Mouse (Mus musculus) MEL (cell line): Measurements from ENCODE around the gene Cyp27a1. TPM values are rescaled to one million over a fixed set of nuclear protein-coding genes. Genes with fewer than 3 reads are reported as not detected.

ENCODE experiments used
- DNase-seq: peaks from one replicate; pipeline ENCODE4 v3.0.0; 2011; ENCODE audit warnings: low read depth, low spot score
- H3K27ac ChIP-seq: 2 replicates; pipeline ENCODE4 v1.5.1; 2012; ENCODE audit warnings: low read depth, mild to moderate bottlenecking, control low read depth, low read length, moderate library complexity; ENCODE audit not compliant: control insufficient read depth
- H3K27me3 ChIP-seq, 2 experiments: fragments of 150-350 bp in 1 of 2; sonication (generic) in 1 of 2; 2 replicates each; pipeline ENCODE4 v1.6.1; 2012; ENCODE audit warnings: low read length in 2 of 2, mild to moderate bottlenecking in 2 of 2, improper control_type of control experiment in 1 of 2, moderate library complexity in 1 of 2; ENCODE audit not compliant: insufficient read depth in 2 of 2, control insufficient read depth in 1 of 2
- H3K36me3 ChIP-seq, 2 experiments: 2 replicates each; pipeline ENCODE4 v1.6.1; 2012 to 2014; ENCODE audit warnings: low read length in 2 of 2, improper control_type of control experiment in 1 of 2, inconsistent platforms in 1 of 2, mild to moderate bottlenecking in 1 of 2; ENCODE audit not compliant: insufficient read depth in 2 of 2, control insufficient read depth in 1 of 2
- H3K4me1 ChIP-seq, 2 experiments: fragments of 150-350 bp in 1 of 2; sonication (generic) in 1 of 2; 2 replicates each; pipeline ENCODE4 v1.6.1; 2012; ENCODE audit warnings: low read length in 2 of 2, improper control_type of control experiment in 1 of 2, mild to moderate bottlenecking in 1 of 2; ENCODE audit not compliant: insufficient read depth in 2 of 2, control insufficient read depth in 1 of 2
- H3K4me3 ChIP-seq, 2 experiments: fragments of 150-350 bp in 1 of 2; sonication (generic) in 1 of 2; 2 replicates each; pipeline ENCODE4 v1.5.1; 2012; ENCODE audit warnings: low read depth in 2 of 2, low read length in 2 of 2, mild to moderate bottlenecking in 2 of 2, moderate library complexity in 2 of 2, control low read depth in 1 of 2, improper control_type of control experiment in 1 of 2; ENCODE audit not compliant: control insufficient read depth in 1 of 2, insufficient read depth in 1 of 2
- H3K79me2 ChIP-seq: 2 replicates; pipeline ENCODE4 v1.6.1; 2012; ENCODE audit warnings: mild to moderate bottlenecking, low read length, moderate library complexity; ENCODE audit not compliant: control insufficient read depth, poor library complexity, insufficient read depth
- H3K9ac ChIP-seq: 2 replicates; pipeline ENCODE4 v1.6.1; 2012; ENCODE audit warnings: low read depth, mild to moderate bottlenecking, control low read depth, low read length, moderate library complexity; ENCODE audit not compliant: control insufficient read depth, poor library complexity, severe bottlenecking
- H3K9me3 ChIP-seq: fragments of 150-350 bp; sonication (generic); replicated peaks from 2 replicates; pipeline ENCODE4 v1.6.1; 2012; ENCODE audit warnings: mild to moderate bottlenecking, low read length, improper control_type of control experiment, moderate library complexity; ENCODE audit not compliant: insufficient read depth
- CHD1 ChIP-seq: IDR thresholded peaks from 2 replicates; pipeline ENCODE4 v1.6.1; 2012; ENCODE audit warnings: low read depth, mild to moderate bottlenecking, inconsistent platforms, low read length, improper control_type of control experiment
- CTCF ChIP-seq, 3 experiments: IDR thresholded peaks in 2 of 3; conservative IDR thresholded peaks in 1 of 3; 2 replicates each; pipeline ENCODE4 v1.5.1; 2011 to 2012; ENCODE audit warnings: low read length in 3 of 3, low read depth in 2 of 3, mild to moderate bottlenecking in 2 of 3, improper control_type of control experiment in 1 of 3, inconsistent platforms in 1 of 3, mixed read lengths in 1 of 3, moderate library complexity in 1 of 3; ENCODE audit not compliant: control insufficient read depth in 1 of 3, insufficient read depth in 1 of 3, poor library complexity in 1 of 3, severe bottlenecking in 1 of 3
- GATA1 ChIP-seq: IDR thresholded peaks from 2 replicates; pipeline ENCODE4 v1.6.1; 2011; ENCODE audit warnings: low read depth, low read length, improper control_type of control experiment
- JUND ChIP-seq: IDR thresholded peaks from 2 replicates; pipeline ENCODE4 v1.6.1; 2011; ENCODE audit warnings: low read depth, mild to moderate bottlenecking, improper control_type of control experiment, low read length
- MAFK ChIP-seq: IDR thresholded peaks from 2 replicates; pipeline ENCODE4 v1.6.1; 2011; ENCODE audit warnings: low read depth, mild to moderate bottlenecking, low read length, improper control_type of control experiment, borderline replicate concordance
- MXI1 ChIP-seq: IDR thresholded peaks from 2 replicates; pipeline ENCODE4 v1.6.1; 2011; ENCODE audit warnings: mild to moderate bottlenecking, low read depth, low read length, improper control_type of control experiment
- NELFE ChIP-seq: IDR thresholded peaks from 2 replicates; pipeline ENCODE4 v1.6.1; 2011; ENCODE audit warnings: low read depth, low read length, improper control_type of control experiment
- NRF1 ChIP-seq: IDR thresholded peaks from 2 replicates; pipeline ENCODE4 v1.6.1; 2014; ENCODE audit warnings: low read depth, mild to moderate bottlenecking, inconsistent platforms, low read length, improper control_type of control experiment, moderate library complexity; ENCODE audit not compliant: poor library complexity, insufficient read depth, severe bottlenecking
- POLR2A ChIP-seq, 2 experiments: IDR thresholded peaks; 2 replicates each; pipeline ENCODE4 v1.6.1; 2011 to 2012; ENCODE audit warnings: low read length in 2 of 2, mild to moderate bottlenecking in 2 of 2, control low read depth in 1 of 2, improper control_type of control experiment in 1 of 2, low read depth in 1 of 2, moderate library complexity in 1 of 2; ENCODE audit not compliant: control insufficient read depth in 1 of 2, insufficient read depth in 1 of 2, poor library complexity in 1 of 2
- POLR2AphosphoS2 ChIP-seq: IDR thresholded peaks from 2 replicates; pipeline ENCODE4 v1.6.1; 2011; ENCODE audit warnings: low read length, improper control_type of control experiment
- POLR2AphosphoS5 ChIP-seq: IDR thresholded peaks from 2 replicates; pipeline ENCODE4 v1.6.1; 2012; ENCODE audit warnings: low read depth, borderline replicate concordance, mild to moderate bottlenecking, inconsistent platforms, low read length, moderate library complexity, mixed read lengths
- SIN3A ChIP-seq: IDR thresholded peaks from 2 replicates; pipeline ENCODE4 v1.6.1; 2012; ENCODE audit warnings: low read length, improper control_type of control experiment, inconsistent platforms
- TBP ChIP-seq: IDR thresholded peaks from 2 replicates; pipeline ENCODE4 v1.8.0; 2011; ENCODE audit warnings: low read depth, low read length, improper control_type of control experiment
- TCF12 ChIP-seq: IDR thresholded peaks from 2 replicates; pipeline ENCODE4 v1.6.1; 2014; ENCODE audit warnings: low read depth, mild to moderate bottlenecking, inconsistent platforms, low read length, improper control_type of control experiment, moderate library complexity
- UBTF ChIP-seq: IDR thresholded peaks from 2 replicates; pipeline ENCODE4 v1.6.1; 2012; ENCODE audit warnings: low read depth, mild to moderate bottlenecking, inconsistent platforms, low read length, improper control_type of control experiment, moderate library complexity, borderline replicate concordance; ENCODE audit not compliant: insufficient read depth
- ZMIZ1 ChIP-seq: IDR thresholded peaks from 2 replicates; pipeline ENCODE4 v1.6.1; 2012; ENCODE audit warnings: low read depth, mild to moderate bottlenecking, inconsistent platforms, low read length, improper control_type of control experiment, moderate library complexity
- polyA plus RNA-seq, 2 experiments: library from polyadenylated mRNA; stranded (reverse) in 1 of 2; unstranded in 1 of 2; fragments of >175 nt in 1 of 2; fragments of >200 nt in 1 of 2; gene quantifications; 2 replicates each; pipeline versions ENCODE4 v1.2.1 to v1.2.4; 2012; ENCODE audit warnings: low replicate concordance in 2 of 2, low read depth in 1 of 2; ENCODE audit not compliant: insufficient read length in 2 of 2, insufficient read depth in 1 of 2, missing spikeins in 1 of 2
- total RNA-seq: library from RNA; depleted of rRNA; stranded (reverse); fragments of 300-350 nt; gene quantifications from 2 replicates; pipeline ENCODE4 v1.2.3, GENCODE M21; 2012

The Cyp27a1 gene
- total and polyA plus RNA-seq, 3 experiments, result not detected

GRCm38 (mm10) chr1:74748643-74749271 is 35.4 kb downstream of the Cyp27a1 start, which contains the start of gene Prkag3:
Prkag3 (minus strand) TSS chr1:74749221.
- Histone ChIP-seq H3K36me3 (no peaks in the 10 kb centered on the region), H3K27me3 (peaks cover 3 to 10% of the 10 kb centered on the region in 2 experiments), H3K27ac (no peak within 1 kb of the TSS), H3K9ac (no peak within 1 kb of the TSS), H3K79me2 (no peaks in the 10 kb centered on the region), H3K4me1 (no peaks in the 10 kb centered on the region), H3K9me3 (no peaks in the 10 kb centered on the region), H3K4me3 (no peak within 1 kb of the TSS)
- DNase-seq, result no peak
- TF ChIP-seq CTCF (IDR thresholded peaks at IDR 0.05 in 2 of 3, conservative IDR thresholded peaks at IDR 0.05 in 1 of 3; ENCODE audit: control insufficient read depth in 1 of 3, insufficient read depth in 1 of 3, low read depth in 2 of 3, low read length in 3 of 3, poor library complexity in 1 of 3, severe bottlenecking in 1 of 3) (peak in 2 of 3 experiments; percentile 16 to 31; a peak in 3 of 6 replicates), GATA1 (no peak), POLR2A (IDR thresholded peaks at IDR 0.05; ENCODE audit: control insufficient read depth in 1 of 2, insufficient read depth in 1 of 2, low read depth in 1 of 2, low read length in 2 of 2, poor library complexity in 1 of 2) (no peak)

DNA sequence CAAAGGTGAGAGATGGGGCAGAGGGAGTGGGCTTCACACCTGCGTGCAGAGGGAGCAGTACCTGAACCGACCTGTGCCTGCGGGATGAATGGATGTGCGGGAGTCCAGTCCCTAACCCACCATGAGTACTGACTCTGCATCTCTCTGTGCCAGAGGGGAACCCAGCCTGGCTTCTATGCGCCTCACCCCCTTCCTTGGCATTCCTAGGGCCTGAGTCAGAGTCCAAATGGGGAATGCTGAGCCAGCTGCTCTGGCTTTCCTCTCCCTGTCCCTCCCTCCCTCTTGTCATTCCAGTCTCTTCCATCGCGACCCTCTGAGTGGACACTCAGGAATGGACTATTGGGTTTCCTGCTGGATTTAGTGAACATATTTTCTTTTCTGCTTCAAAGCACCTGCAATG is 35.9 kb downstream of the Cyp27a1 start:
- Histone ChIP-seq H3K4me3 (no peak overlapping the region), H3K4me1 (no peaks in the 10 kb centered on the region), H3K36me3 (no peaks in the 10 kb centered on the region), H3K9ac (no peak overlapping the region), H3K27me3 (peaks cover 3 to 10% of the 10 kb centered on the region in 2 experiments), H3K27ac (no peak overlapping the region), H3K79me2 (no peaks in the 10 kb centered on the region), H3K9me3 (no peaks in the 10 kb centered on the region)
- DNase-seq, result no peak
- TF ChIP-seq CHD1 (no peak), MAFK (no peak), NELFE (no peak), NRF1 (no peak), UBTF (no peak), TCF12 (no peak), ZMIZ1 (no peak), POLR2A (IDR thresholded peaks at IDR 0.05; ENCODE audit: control insufficient read depth in 1 of 2, insufficient read depth in 1 of 2, low read depth in 1 of 2, low read length in 2 of 2, poor library complexity in 1 of 2) (no peak), SIN3A (no peak), POLR2AphosphoS5 (no peak), GATA1 (no peak), JUND (no peak), MXI1 (no peak), POLR2AphosphoS2 (no peak), TBP (no peak)
